Mouse (Mus musculus) inflammation-experienced regulatory T-cells, adult 6 months (primary cell): ENCODE measurements at regions not wholly inside any gene's neighbourhood (a gene's known extent, or its start where the extent isn't known, plus 50 kb on each side); places are given as distances from the start of the nearest gene placed in this dataset.
"Not testable (repeated sequence)": the region's sequence is repeated elsewhere in the genome, so short reads cannot be mapped to it uniquely, and the experiment has no call there.

Experiments
- ATAC-seq: one replicate; pipeline ENCODE4 v1.8.0; 2017

DNA sequence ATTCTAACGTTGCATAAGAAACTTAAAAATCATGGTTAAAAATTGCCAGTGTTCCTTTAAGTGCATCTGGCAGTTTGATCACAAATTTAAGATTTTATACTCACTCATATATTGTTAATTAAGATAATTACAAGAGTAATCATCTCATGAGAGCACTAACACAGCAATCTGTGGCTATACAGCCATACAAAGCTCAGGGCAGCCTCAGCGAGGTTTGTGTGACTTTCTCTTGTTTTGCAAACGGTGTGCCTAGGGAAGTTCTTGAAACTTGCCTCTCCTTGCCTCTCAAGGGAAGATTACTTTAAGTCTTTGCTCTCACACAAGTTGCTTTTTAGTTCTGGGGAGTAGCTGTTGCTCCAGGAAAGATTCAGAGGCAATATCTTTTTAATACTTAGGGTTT lies 58.1 kb upstream of the Slc1a4 start:
- no peak for ATAC-seq

DNA sequence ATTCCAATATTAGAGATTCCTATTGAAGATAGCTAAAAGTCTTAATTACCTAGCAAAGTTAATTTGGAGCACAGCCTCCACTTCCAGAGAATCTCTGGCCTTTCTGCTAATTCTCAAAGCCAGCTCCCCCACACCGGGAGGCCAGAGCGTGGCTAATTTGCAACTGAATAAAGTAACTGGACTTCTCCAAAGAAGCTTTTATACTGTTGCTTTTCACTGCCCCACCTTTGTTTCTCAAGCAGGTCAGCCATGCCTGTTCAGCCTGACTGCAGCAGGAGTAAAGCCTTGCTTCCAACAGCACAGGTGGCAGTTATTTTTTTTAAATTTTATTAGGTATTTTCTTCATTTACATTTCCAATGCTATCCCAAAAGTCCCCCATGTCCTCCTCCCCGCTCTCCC lies 60.8 kb upstream of the Slc1a4 start:
- not testable (repeated sequence) for ATAC-seq

GRCm38 (mm10) chr11:20393807-20394206 lies 61.3 kb upstream of the Slc1a4 start:
- ATAC-seq = not testable (repeated sequence)

DNA sequence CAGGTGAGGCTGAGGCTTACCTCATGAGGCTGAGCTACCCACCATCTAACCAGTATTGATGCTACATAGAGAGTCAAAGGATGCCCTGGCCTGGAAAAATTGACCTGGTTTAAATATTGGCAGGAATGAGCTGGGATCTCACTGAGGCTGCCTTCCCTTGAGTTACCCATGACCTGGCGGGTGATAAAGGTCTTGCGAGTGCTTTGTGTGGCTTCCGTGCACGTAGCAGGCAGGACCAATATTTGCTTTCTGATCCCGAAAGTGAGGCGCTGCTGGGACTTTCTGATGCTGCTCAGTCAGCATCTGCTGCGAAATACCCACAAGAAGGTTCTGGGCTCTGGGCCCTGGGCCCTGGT lies 63.3 kb upstream of the Slc1a4 start:
- ATAC-seq = no peak

DNA sequence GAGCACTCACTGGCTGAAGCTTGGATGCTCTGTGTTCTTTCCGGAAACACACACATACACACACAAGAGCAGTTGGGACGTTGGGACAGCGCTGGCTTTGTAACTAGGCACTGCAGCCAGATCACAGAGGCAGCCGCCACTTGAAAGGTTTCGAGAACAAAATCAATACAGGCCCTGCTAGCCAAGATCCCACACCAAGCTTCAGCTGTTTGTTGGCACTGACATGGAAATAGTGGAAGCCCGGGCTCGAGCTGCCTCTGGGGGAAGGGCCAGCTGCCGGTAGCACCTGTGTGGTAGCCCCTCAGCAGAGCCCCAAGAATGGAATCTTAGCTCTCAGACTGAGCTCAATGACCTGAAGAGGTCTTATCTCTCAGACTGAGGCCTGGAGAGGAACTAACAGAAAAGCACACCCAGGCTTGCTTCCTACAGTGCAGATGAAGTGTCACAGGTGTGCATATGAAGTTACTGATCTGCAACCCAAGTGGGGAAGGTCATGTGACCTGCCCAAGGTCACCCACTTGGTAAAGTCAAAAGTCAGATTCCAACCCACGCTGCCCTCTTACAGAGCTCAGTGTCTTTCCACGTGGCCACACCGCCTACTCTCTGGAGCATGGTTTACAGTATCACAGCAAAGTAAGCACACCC lies 63.8 kb upstream of the Slc1a4 start:
- ATAC-seq = no peak

GRCm38 (mm10) chr11:20396884-20397283 lies 64.4 kb upstream of the Slc1a4 start:
- no peak for ATAC-seq

- peak; percentile 61 for ATAC-seq
These were observed 68.1 kb upstream of the Slc1a4 start for GRCm38 (mm10) chr11:20400302-20401234.

- no peak for ATAC-seq
These were observed 70.9 kb upstream of the Slc1a4 start for GRCm38 (mm10) chr11:20403456-20403855.

DNA sequence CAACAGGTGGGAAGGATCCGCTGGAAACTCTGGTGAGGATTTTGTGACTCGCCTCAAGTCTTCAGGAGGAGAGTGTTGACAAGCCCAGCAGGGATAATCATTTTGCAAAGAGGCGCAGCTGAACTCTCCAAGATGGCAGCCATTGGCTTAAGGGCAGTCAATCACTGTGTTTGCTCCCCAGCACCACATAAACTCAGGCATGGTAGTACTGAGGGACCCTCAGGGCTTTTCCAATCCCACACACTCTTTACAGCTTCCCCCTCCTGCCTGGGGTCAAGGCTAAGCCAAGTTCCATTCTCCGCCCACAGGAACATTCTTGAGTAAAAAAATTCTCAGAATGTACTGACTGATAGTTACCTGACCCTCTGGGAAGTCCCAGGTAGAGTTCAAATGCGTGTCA lies 72.0 kb upstream of the Slc1a4 start:
- ATAC-seq = no peak

- no peak for ATAC-seq
These were observed 85.6 kb upstream of the Slc1a4 start for GRCm38 (mm10) chr11:20418141-20418540.

DNA sequence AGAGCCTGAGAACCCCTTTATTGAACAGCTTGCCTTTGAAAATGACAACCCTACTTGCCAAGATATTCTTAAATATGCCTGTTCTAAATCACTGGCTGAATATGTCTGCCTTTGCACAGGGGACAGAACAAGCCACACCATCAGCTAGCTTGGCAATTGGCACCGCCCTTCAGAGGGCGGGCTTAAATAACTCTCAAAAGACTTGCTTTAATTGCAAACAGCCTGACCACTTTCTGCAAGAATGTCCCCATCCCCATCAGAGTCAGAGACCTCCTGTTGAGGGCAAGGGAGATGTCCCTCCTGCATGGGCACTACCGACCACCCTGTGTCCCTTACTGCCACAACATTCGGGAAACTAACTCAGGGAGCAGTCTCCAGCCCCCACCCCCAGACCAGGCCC lies 88.4 kb upstream of the Slc1a4 start:
- no peak for ATAC-seq

DNA sequence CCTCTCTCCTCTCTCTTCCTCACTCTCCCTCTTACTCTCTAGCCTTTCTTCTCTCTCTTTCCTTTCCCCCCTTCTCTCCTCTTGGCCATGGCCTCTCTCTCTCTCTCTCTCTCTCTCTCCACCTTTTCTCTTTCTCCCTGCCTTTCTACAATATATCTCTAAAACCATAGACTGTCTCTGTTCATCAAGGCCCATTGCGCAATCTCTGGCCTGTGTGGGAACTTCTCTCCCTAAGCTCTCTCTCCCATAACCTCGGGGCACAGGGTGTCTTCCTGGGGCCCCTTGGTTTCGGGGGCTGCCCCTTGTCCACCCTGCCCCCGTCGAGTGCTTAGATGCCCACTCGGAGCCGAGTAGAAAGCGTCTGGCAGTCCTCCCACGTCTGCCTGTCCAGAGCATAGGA lies 103.5 kb upstream of the Slc1a4 start:
- no peak for ATAC-seq

DNA sequence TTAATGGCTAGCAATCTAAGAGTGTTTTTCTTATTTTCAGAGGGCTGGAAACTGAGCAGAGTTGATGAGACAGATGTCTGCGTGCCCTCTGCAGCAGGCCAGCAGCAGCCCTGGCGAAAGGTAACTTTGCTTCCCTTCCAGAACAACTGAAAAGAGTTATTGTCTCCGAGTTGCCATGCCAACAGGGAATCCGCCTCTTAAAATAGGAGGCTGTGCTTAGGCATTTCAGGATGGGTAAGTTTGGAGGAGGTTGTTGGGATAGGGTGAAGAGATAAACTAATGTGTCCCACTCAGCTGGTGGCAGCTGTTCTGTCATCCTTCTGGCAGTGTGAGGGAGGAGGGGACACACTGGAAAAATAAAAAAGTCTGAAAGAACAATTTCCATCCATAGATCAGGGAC lies 100.6 kb upstream of the Sertad2 start:
- no peak for ATAC-seq

GRCm38 (mm10) chr11:20445061-20445902 lies 97.8 kb upstream of the Sertad2 start:
- peak; percentile 21 for ATAC-seq

DNA sequence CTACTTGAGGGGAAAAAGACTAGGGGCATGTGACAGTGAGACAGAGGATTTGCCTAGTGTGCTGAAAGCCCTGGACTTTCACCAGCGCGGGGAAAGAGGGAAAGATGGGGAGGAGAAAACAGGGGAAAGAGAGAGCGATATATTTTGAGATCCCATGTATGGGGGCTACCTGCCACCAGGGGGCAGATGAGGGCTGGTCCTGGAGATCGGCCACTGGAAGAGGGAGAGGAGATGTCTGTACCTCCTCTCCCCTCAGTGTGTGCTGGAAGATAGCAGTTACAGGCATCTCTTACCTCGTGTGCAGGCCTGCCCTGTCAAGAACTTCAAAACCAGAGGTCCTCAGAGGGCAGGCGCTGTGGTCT lies 97.2 kb upstream of the Sertad2 start:
- ATAC-seq = peak; percentile 82

- no peak for ATAC-seq
These were observed 90.2 kb upstream of the Sertad2 start for GRCm38 (mm10) chr11:20452901-20453300.

DNA sequence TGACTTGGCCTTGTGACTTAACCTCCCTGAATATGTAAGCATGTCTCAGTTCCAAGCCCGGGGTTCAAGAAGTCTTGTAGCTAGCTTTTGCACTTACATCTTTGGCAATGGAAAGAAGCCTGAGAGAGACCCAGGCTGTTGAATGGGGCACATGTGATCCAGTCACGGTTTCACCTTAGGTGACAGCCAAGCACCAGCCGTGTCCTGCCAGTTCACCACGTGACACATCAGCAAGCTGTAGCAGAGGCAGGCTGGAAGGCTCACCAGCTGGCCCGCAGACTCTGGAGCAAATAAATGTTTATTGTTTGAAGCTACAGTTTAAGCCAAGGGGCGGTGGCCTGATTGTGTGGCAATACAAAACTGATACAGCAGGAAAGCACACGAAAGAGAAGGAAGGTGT lies 89.3 kb upstream of the Sertad2 start:
- ATAC-seq = no peak

- peak; percentile 90 for ATAC-seq
These were observed 87.8 kb upstream of the Sertad2 start for GRCm38 (mm10) chr11:20455085-20455864.

- ATAC-seq = no peak
These were observed 87.0 kb upstream of the Sertad2 start for GRCm38 (mm10) chr11:20455865-20456648.

DNA sequence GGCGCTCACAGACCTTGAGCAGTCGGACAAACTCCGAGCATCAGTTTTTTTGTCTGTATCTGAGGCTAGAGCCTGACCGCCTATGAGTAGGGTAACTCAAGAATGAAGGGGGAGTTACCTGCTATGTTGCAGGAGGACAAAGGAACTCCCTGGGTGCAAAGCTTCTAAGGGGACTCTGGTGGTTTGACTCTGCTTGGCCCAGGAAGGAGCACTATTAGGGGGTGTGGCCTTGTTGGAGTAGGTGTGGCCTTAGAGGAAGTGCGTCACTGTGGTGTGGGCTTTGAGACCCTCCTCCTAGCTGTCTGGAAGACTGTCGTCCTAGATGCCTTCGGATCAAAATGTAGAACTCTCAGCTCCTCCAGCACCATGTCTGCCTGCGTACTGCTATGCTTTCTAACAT lies 83.9 kb upstream of the Sertad2 start:
- ATAC-seq = no peak

GRCm38 (mm10) chr11:20460501-20460921 lies 82.5 kb upstream of the Sertad2 start:
- ATAC-seq = no peak

DNA sequence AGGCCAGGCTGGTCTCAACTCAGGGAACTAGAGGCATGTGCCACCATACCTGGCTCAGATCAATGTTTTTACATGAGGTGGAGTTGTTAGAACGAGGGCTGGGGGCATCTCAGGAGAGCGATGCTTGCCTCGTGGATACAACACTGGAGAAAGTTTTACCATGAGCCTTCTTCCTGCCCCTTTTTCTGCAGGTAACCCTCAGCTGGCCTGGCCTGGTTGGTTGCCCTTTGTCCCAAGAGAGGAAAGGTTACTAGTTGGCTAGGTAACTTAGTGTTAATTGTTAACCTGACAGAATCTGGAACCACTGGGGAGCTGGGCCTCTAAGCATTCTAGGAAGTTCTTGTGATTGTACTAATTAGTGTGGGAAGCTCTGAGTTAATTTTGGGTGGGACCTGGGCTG lies 81.0 kb upstream of the Sertad2 start:
- no peak for ATAC-seq
